Mouse (Mus musculus) forelimb bud, embryonic 11.5 days (tissue): ENCODE data around the gene Ptges.

ENCODE experiments used
- DNase-seq: peaks from one replicate; pipeline ENCODE4 v3.0.0-alpha.2; 2012; ENCODE audit warnings: low read depth, low spot score

Gene Ptges

DNA sequence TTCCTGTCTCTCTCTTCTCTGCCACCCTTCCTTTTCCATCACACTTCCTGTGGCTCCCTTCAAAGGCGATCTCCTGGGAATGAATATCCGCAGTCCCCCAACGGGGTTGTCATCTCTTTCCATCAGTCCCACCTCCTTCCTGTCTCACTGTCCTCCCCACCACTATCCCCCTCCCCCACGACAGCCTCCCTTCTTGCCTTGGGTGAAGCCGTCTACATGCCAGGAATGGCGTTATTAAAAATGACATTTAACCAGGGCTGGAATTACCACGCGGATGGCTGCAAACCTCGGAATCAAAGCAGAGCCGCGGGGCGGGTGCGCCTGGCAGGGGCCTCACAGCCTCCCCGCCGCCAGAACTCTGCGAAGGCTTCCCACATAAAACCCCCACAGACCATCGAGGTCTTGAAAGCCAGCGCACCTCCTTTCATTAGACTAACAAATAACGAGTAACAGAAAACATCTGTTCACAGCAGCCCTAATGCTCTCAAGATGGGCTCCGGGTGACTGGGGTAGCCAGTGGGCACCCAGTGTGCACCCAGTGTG is 76.8 kb downstream of the Ptges start:
- DNase-seq: peak; percentile 80

DNA sequence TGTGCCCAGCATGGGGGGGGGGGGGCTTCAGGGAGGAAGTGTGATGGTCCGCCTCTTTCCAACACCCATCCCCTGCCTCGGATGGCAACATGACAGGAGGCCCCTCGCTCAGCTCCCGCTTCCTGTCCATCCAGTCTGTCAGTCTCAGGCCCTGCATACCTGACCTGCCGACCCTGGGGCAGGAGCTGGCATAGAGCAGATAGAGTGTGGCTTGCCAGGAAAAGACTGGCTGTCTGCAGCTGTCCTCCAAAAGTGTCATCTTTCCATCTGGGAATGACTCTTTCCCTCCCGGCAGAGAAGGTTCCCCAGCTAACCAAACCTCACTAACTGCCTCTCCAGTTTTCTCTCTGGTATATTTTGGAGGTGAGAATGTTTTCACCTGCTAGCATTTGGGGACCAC is 79.1 kb downstream of the Ptges start:
- DNase-seq: no peak

DNA sequence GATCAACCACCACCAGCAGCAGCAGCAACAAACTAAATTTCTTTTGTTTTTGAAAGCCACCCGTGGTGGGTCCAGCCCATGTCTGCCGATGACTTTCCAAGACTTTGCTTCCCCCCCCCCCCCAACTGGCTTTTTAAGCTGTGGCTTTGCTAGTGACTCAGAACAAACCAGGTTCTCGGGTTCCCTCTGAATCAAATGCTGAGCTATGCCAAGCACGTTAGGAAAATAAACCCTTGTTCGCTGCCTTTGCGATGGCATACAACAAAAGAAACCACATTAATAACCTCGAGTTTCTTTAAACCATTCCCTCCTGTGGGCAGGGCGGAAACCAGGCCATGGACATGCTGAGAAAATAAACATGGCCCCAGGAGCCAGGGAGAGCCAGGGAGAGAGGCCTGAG is 81.5 kb downstream of the Ptges start:
- DNase-seq: no peak

DNA sequence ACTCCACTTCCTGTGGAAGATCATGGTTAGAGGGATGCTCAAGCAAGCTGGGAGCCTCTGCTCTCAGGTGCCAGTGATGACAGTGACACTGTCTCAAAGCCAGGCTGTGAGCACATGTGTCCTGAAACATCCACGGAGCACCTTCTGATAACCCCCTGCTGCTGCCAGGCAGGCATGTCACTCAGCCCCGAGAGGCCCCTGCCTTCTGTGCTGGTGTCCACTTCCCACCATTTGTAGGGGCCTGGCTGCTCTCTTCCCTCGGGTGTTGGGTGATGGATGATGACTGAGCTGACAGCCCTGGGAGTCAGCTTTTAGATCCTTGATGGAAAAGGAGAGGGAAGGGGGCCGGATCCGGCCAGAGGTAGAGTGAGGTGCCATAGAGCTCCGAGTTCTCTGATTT is 82.9 kb downstream of the Ptges start:
- DNase-seq: no peak

DNA sequence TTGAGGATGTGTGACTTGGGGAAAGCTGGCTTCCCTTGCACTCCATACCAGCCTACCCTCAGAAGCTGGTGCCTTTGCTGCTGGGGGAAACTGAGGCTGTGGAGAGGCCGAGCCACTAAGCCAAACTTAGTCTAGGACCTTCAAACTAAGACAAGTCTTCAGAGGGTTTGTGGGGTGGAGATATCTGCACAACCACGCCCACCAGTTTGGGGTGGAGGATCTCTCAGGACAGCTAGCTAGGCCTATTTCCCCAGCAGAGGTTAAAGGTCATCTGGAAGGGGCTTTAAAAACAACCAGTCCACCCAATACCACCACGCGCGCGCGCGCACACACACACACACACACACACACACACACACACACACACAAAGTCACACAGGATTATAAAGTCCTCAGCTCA is 83.4 kb downstream of the Ptges start:
- no peak for DNase-seq

DNA sequence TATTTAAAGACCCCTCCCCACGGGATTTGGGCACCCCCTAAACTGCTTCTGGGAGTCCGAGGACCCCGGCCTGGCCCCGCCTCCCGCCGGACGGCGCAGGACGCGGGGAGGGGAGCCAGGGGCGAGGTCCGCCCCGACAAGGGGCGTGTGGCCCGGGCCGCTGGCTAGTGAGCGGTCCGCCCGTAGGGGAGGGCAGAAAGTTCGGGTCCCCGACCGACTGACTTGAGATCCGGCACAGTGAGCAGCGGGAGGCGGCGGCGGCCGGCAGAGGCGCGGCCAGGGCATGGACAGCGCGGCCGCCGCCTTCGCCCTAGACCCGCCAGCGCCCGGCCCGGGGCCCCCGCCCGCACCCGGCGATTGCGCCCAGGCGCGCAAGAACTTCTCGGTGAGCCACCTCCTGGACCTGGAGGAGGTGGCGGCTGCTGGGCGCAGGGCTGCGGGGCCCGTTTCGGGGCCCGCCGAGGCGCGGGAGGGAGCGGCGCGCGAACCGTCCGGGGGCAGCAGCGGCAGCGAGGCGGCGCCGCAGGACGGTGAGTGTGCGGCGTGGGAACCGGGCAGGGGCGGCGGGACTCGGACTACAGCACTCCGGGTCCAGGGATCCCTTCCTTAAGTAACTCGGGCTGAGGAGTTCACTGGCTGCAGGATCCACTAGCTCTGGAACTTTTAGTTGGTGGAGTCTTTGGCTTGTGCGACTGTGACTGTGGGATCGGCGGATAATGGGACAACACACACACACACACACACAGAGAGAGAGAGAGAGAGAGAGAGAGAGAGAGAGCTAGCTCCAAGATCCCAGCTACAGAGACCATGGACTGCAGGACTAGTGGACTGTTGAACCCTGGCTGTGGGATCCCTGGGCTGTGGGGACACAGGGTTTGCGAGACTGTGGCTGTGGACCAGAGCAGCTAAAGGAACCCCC is 84.3 kb downstream of the Ptges start:
- DNase-seq: no peak

DNA sequence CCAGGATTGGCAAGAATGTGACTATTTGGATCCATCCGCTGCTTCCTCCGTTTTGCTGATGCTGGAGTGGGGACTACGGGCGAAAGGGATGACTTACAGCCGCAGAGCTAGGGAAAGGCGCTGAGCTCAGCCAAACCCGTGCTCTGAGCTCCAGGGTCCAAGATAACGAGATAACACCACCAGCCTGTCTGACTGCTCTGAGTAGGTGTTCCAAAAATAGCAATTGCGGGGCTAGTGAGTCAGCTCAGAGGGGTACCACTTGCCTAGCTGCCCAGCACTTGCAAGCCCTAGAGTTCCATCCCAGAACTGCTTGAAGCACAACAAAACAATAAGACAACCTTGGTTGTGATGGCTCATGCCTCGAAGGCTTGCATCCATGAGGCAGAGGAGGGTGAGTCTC is 87.0 kb downstream of the Ptges start:
- no peak for DNase-seq
